Mouse (Mus musculus): ENCODE results near the gene Cbx7. TPM values are rescaled to one million over a fixed set of nuclear protein-coding genes. Genes with fewer than 3 reads are reported as not detected.

The Cbx7 gene
- polyA plus RNA-seq, 1 experiment from 2014 or later = 5.7 TPM

- no peak overlapping the region for H3K4me3 ChIP-seq (replicated peaks; ENCODE audit: low read length)
- H3K4me1 ChIP-seq (ENCODE audit: control insufficient read depth, insufficient read depth, low read length) = peaks cover 16% of the 10 kb centered on the region
- peaks cover 12% of the 10 kb centered on the region; the same call in 1 of the 2 replicates for H3K27me3 ChIP-seq (ENCODE audit: control insufficient read depth, insufficient read depth, low read length)
- H3K27ac ChIP-seq (ENCODE audit: low read length) = peak overlapping the region; percentile 77; the same call in 1 of the 2 replicates
- H3K9me3 ChIP-seq (replicated peaks; ENCODE audit: control insufficient read depth, low read length) = no peaks in the 10 kb centered on the region
- no peak overlapping the region for H3K9ac ChIP-seq (ENCODE audit: low read length)
- no peak overlapping the region for H3K4me2 ChIP-seq (ENCODE audit: low read depth, low read length)
- no peaks in the 10 kb centered on the region for H3K36me3 ChIP-seq (ENCODE audit: control insufficient read depth, insufficient read depth, low read length)
- 82% methylated on average over 2 of the region's 2 CpGs for WGBS
- ATAC-seq (ENCODE audit: insufficient read depth, low FRiP score) = no peak
Observed at GRCm38 (mm10) chr15:79928736-79929135, 42.2 kb downstream of the Cbx7 start.

GRCm38 (mm10) chr15:79928316-79928715 is 42.6 kb downstream of the Cbx7 start:
- peak overlapping the region; percentile 76 for H3K9ac ChIP-seq (ENCODE audit: low read length)
- H3K36me3 ChIP-seq (ENCODE audit: control insufficient read depth, insufficient read depth, low read length) = no peaks in the 10 kb centered on the region
- H3K9me3 ChIP-seq (replicated peaks; ENCODE audit: control insufficient read depth, low read length) = no peaks in the 10 kb centered on the region
- peak overlapping the region; percentile 90 for H3K4me2 ChIP-seq (ENCODE audit: low read depth, low read length)
- H3K27ac ChIP-seq (ENCODE audit: low read length) = peak overlapping the region; percentile 77
- H3K4me1 ChIP-seq (ENCODE audit: control insufficient read depth, insufficient read depth, low read length) = peaks cover 16% of the 10 kb centered on the region
- WGBS = 77% methylated on average over 3 of the region's 3 CpGs
- peak overlapping the region; percentile 65 for H3K4me3 ChIP-seq (replicated peaks; ENCODE audit: low read length)
- no peak for ATAC-seq (ENCODE audit: insufficient read depth, low FRiP score)
- H3K27me3 ChIP-seq (ENCODE audit: control insufficient read depth, insufficient read depth, low read length) = peaks cover 8% of the 10 kb centered on the region; the same call in 1 of the 2 replicates

- Histone ChIP-seq H3K27me3 (ENCODE audit: control insufficient read depth, insufficient read depth, low read length) (peaks cover 1% of the 10 kb centered on the region; the same call in 1 of the 2 replicates), H3K36me3 (ENCODE audit: control insufficient read depth, insufficient read depth, low read length) (no peaks in the 10 kb centered on the region), H3K9ac (ENCODE audit: low read length) (peak overlapping the region; percentile 76), H3K27ac (ENCODE audit: low read length) (peak overlapping the region; percentile 77), H3K9me3 (replicated peaks; ENCODE audit: control insufficient read depth, low read length) (no peaks in the 10 kb centered on the region), H3K4me1 (ENCODE audit: control insufficient read depth, insufficient read depth, low read length) (peaks cover 12% of the 10 kb centered on the region), H3K4me2 (ENCODE audit: low read depth, low read length) (peak overlapping the region; percentile 90), H3K4me3 (replicated peaks; ENCODE audit: low read length) (peak overlapping the region; percentile 65)
- ATAC-seq (ENCODE audit: insufficient read depth, low FRiP score) = peak; percentile 86
- under 1% methylated on average over 29 of the region's 29 CpGs for WGBS
Observed at GRCm38 (mm10) chr15:79927637-79928122, 43.2 kb downstream of the Cbx7 start.

- 76% methylated on average over 11 of the region's 11 CpGs for WGBS
- no peak for ATAC-seq (ENCODE audit: insufficient read depth, low FRiP score)
- Histone ChIP-seq H3K9ac (ENCODE audit: low read length) (peak overlapping the region; percentile 76), H3K4me1 (ENCODE audit: control insufficient read depth, insufficient read depth, low read length) (peaks cover 11% of the 10 kb centered on the region), H3K4me3 (replicated peaks; ENCODE audit: low read length) (peak overlapping the region; percentile 65), H3K27me3 (ENCODE audit: control insufficient read depth, insufficient read depth, low read length) (no peaks in the 10 kb centered on the region), H3K9me3 (replicated peaks; ENCODE audit: control insufficient read depth, low read length) (no peaks in the 10 kb centered on the region), H3K27ac (ENCODE audit: low read length) (peak overlapping the region; percentile 69; the same call in 1 of the 2 replicates), H3K36me3 (ENCODE audit: control insufficient read depth, insufficient read depth, low read length) (no peaks in the 10 kb centered on the region), H3K4me2 (ENCODE audit: low read depth, low read length) (peak overlapping the region; percentile 90)
Observed at GRCm38 (mm10) chr15:79926856-79927416, 44.0 kb downstream of the Cbx7 start.

- no peak for ATAC-seq (ENCODE audit: insufficient read depth, low FRiP score)
- Histone ChIP-seq H3K4me3 (replicated peaks; ENCODE audit: low read length) (no peak overlapping the region), H3K4me2 (ENCODE audit: low read depth, low read length) (no peak overlapping the region), H3K9ac (ENCODE audit: low read length) (no peak overlapping the region), H3K36me3 (ENCODE audit: control insufficient read depth, insufficient read depth, low read length) (no peaks in the 10 kb centered on the region), H3K27ac (ENCODE audit: low read length) (no peak overlapping the region), H3K9me3 (replicated peaks; ENCODE audit: control insufficient read depth, low read length) (no peaks in the 10 kb centered on the region), H3K4me1 (ENCODE audit: control insufficient read depth, insufficient read depth, low read length) (no peaks in the 10 kb centered on the region), H3K27me3 (ENCODE audit: control insufficient read depth, insufficient read depth, low read length) (no peaks in the 10 kb centered on the region)
- 63% methylated on average over 2 of the region's 2 CpGs for WGBS
Observed at GRCm38 (mm10) chr15:79919787-79920186, 51.1 kb downstream of the Cbx7 start.

GRCm38 (mm10) chr15:79918485-79918884 is 52.4 kb downstream of the Cbx7 start:
- no peaks in the 10 kb centered on the region for H3K27me3 ChIP-seq (ENCODE audit: control insufficient read depth, insufficient read depth, low read length)
- no peak for ATAC-seq (ENCODE audit: insufficient read depth, low FRiP score)
- H3K4me2 ChIP-seq (ENCODE audit: low read depth, low read length) = no peak overlapping the region
- no peak overlapping the region for H3K27ac ChIP-seq (ENCODE audit: low read length)
- no peak overlapping the region for H3K9ac ChIP-seq (ENCODE audit: low read length)
- 87% methylated on average over 16 of the region's 16 CpGs for WGBS
- no peaks in the 10 kb centered on the region for H3K4me1 ChIP-seq (ENCODE audit: control insufficient read depth, insufficient read depth, low read length)
- no peaks in the 10 kb centered on the region for H3K36me3 ChIP-seq (ENCODE audit: control insufficient read depth, insufficient read depth, low read length)
- H3K4me3 ChIP-seq (replicated peaks; ENCODE audit: low read length) = no peak overlapping the region
- no peaks in the 10 kb centered on the region for H3K9me3 ChIP-seq (replicated peaks; ENCODE audit: control insufficient read depth, low read length)

GRCm38 (mm10) chr15:79917111-79917720 is 53.7 kb downstream of the Cbx7 start:
- WGBS = 88% methylated on average over 14 of the region's 14 CpGs

GRCm38 (mm10) chr15:79916150-79916549 is 54.8 kb downstream of the Cbx7 start:
- H3K4me2 ChIP-seq (ENCODE audit: low read depth, low read length) = no peak overlapping the region
- no peak overlapping the region for H3K4me3 ChIP-seq (replicated peaks; ENCODE audit: low read length)
- 73% methylated on average over 5 of the region's 5 CpGs for WGBS
- no peaks in the 10 kb centered on the region for H3K36me3 ChIP-seq (ENCODE audit: control insufficient read depth, insufficient read depth, low read length)
- no peak for ATAC-seq (ENCODE audit: insufficient read depth, low FRiP score)
- H3K9ac ChIP-seq (ENCODE audit: low read length) = no peak overlapping the region
- H3K9me3 ChIP-seq (replicated peaks; ENCODE audit: control insufficient read depth, low read length) = no peaks in the 10 kb centered on the region
- no peaks in the 10 kb centered on the region for H3K27me3 ChIP-seq (ENCODE audit: control insufficient read depth, insufficient read depth, low read length)
- no peak overlapping the region for H3K27ac ChIP-seq (ENCODE audit: low read length)
- H3K4me1 ChIP-seq (ENCODE audit: control insufficient read depth, insufficient read depth, low read length) = no peaks in the 10 kb centered on the region

More at GRCm38 (mm10) chr15:79917111-79917720, 53.7 kb downstream of the Cbx7 start:
- no peak for ATAC-seq (ENCODE audit: insufficient read depth, low FRiP score)
- Histone ChIP-seq H3K4me1 (ENCODE audit: control insufficient read depth, insufficient read depth, low read length) (no peaks in the 10 kb centered on the region), H3K9me3 (replicated peaks; ENCODE audit: control insufficient read depth, low read length) (no peaks in the 10 kb centered on the region), H3K4me3 (replicated peaks; ENCODE audit: low read length) (no peak overlapping the region), H3K9ac (ENCODE audit: low read length) (no peak overlapping the region), H3K36me3 (ENCODE audit: control insufficient read depth, insufficient read depth, low read length) (no peaks in the 10 kb centered on the region), H3K4me2 (ENCODE audit: low read depth, low read length) (no peak overlapping the region), H3K27me3 (ENCODE audit: control insufficient read depth, insufficient read depth, low read length) (no peaks in the 10 kb centered on the region), H3K27ac (ENCODE audit: low read length) (no peak overlapping the region)

- H3K27ac ChIP-seq (ENCODE audit: low read length) = no peak overlapping the region
- H3K4me1 ChIP-seq (ENCODE audit: control insufficient read depth, insufficient read depth, low read length) = no peaks in the 10 kb centered on the region
- H3K9me3 ChIP-seq (replicated peaks; ENCODE audit: control insufficient read depth, low read length) = no peaks in the 10 kb centered on the region
- no peak overlapping the region for H3K4me3 ChIP-seq (replicated peaks; ENCODE audit: low read length)
- H3K27me3 ChIP-seq (ENCODE audit: control insufficient read depth, insufficient read depth, low read length) = no peaks in the 10 kb centered on the region
- H3K4me2 ChIP-seq (ENCODE audit: low read depth, low read length) = no peak overlapping the region
- peak; percentile 37; the same call in 1 of the 2 replicates for ATAC-seq (ENCODE audit: insufficient read depth, low FRiP score)
- no peaks in the 10 kb centered on the region for H3K36me3 ChIP-seq (ENCODE audit: control insufficient read depth, insufficient read depth, low read length)
- no peak overlapping the region for H3K9ac ChIP-seq (ENCODE audit: low read length)
- 77% methylated on average over 3 of the region's 3 CpGs for WGBS
Observed at GRCm38 (mm10) chr15:79914357-79914756, 56.6 kb downstream of the Cbx7 start.

All from stomach, embryonic 16.5 days (tissue).